Mouse (Mus musculus): ENCODE results near the gene Glra4.

The Glra4 gene

DNA sequence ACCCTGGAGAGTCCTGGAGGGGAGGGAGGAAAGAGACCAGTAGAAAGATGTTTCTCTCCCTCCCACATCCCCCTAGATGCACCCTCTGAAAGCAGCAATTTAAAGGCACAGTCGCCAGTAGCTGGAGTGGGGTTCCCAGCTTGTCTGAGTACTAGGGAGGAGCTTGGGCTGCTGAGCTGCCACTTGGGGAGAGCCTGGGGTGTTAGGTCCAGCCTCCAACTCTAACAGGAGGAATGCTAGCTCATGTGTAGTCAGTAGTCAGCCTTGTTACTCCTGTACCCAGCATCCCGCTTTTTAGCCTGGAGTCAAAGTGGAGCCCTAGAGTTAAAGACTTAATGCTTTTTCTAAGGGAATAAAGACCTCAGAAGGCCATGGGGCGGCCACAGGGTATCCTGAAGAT lies at the start of gene Glra4:
Gene Glra4, minus strand, starts transcription at position 101 of the 400 bp plus-strand sequence.
- DNase-seq (ENCODE audit: low spot score): no peak

DNA sequence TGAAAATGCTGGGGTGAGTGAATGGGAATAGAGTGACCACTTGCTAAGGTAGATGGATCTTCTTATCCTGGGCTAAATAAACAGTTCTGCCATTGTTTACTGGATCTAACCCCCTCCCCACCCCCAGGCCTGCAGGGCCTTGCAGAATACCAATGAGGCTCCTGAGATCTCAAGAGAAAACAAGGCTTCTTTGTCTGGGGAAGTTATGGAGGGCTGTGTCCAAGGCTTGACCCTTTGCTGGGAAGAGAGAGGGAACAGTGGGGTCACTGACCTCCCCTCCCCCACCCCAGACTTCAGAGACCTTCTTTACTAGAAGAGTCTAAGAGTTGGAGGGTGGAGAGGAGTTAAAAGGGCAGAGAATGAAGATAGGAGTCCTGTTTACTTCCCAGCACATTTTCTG lies 48.7 kb upstream of the Glra4 start:
- DNase-seq (ENCODE audit: low spot score): no peak

DNA sequence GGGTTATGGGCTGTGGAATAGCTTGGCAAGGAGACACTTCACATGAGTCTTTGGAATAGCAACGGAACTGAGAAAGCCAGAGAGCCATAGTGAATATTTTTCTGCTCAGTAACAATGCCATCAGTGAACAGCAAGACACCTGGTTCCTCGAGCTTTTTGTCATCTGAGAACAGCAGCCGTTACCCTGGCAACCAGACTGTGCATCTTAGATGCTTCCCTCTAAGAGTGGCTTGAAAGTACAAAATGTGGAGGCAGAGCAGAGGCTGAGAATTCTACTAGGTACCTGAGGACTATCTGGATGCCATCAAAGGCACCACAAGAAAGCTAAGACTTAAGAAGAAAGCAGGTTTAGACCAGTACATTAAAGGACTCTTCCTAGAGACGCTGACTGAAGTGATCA lies 45.1 kb upstream of the Glra4 start:
- no peak for DNase-seq (ENCODE audit: low spot score)

DNA sequence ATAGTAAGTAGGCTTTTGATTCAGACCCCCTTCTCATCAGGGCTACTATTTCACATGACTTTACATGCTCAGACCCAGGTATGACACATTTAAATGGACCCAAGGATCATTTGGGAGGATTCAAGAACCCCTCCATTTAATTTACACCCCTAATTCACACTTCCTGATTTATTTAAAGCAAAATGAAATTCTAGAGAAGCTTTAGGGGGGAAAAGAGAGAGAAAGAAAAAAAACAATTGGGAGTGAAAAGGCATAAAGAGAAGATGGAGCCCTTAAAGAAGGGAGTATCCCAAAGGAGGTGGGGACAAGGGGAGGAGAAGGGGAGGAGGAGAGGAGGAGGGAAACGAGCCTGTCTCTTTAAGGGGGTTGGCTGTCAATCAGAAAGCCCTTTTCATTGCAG lies 42.4 kb upstream of the Glra4 start, which contains the start of gene Plp1:
Gene Plp1, plus strand, starts transcription at position 301 of the 400 bp plus-strand sequence.
- DNase-seq (ENCODE audit: low spot score): no peak

DNA sequence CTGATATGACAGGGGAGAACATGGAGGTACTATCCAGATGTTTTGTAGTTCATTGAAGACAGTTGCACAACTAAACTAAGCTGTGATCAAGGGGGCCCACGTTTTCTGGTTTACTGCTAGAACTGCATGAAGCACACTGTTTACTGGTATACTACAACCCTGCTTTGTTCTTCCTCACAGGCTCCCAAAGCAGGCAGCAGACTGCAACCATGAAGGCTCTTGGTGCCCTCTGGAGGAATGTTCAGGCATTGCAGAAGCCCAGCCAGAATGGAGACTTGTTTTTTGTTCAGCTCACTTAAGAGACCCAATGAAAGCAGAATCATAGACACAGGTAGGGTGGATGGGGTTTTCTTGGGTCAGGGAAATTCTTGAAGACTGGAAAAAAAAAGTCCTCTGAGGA lies 40.3 kb upstream of the Glra4 start:
- DNase-seq (ENCODE audit: low spot score): peak; percentile 19

DNA sequence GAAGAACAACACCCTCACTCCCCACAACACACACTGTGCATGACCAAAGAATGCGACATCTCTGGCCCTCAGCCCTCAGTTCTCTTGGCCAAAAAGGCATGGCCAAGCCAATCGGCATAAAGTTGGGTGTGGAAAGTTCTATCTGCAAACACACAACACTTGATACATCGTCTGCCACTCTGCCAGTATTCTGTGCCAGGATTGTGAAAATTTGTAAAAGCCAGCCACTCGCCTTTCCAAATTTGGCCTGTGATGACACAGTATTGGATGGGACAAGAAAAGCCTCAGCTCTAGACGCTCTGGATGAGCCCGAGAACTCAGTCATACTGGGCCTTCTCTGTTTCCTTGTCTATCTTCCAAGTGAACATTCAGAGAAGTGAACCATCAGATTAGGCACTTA lies 39.8 kb upstream of the Glra4 start:
- no peak for DNase-seq (ENCODE audit: low spot score)

DNA sequence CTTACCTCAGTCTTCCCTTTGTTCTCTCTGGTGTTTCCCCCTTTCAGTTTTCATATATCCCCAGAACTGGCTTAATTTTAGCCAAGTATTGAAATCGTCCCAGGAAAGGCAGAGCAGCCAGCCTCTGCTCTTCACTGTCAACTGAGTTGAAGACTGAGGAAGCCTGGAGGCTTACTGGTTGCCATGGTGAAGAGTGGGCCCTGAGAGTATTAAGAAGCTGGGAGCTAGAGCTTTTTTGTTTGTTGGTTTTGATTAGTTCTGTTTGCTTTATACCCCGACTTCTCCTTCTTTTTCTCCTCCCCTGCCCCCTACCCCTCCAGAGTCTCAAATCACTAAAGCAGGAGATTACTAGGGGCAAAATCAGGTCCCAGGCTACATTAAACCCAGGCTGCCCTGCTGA lies 17.3 kb upstream of the Glra4 start:
- DNase-seq (ENCODE audit: low spot score): no peak

DNA sequence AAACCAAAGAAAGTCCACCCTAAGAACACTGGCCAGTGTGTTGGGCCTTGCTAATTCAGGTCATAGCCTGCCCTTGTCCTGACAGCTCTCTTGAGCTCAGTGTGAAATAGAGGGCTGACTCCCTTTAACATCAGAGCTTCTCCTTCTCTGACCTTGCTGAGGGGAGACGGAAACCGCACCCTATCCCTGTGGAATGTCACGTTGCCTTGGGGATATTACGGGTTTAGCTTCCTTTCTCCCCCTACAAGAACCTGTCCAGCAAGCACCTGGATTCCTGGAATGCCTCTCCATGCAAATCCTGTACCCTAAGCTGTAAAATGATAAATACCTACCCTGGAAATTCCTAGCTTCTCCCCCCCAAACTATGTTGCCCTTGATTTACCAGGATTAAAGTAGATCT lies 9.5 kb upstream of the Glra4 start:
- no peak for DNase-seq (ENCODE audit: low spot score)

DNA sequence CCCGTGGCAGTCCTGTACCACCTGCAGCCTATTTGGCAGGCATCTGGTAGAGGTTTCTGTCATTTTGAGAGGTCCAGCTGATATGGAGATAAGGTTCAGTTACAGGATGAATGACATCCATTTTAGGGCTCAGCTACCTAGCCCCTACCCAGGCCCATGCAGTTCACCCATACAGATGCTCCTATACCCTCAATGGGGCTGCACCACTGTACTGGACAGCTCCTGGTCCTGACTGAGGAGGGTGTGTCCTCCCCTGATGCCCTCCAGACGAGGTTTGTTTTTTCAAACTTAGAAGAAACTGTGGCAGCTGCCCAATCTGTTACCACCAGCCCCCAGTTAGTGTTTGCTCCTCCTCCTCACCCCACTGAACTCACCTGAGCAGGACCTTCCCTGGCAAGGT lies 679 bp downstream of the Glra4 start:
- DNase-seq (ENCODE audit: low spot score): no peak

DNA sequence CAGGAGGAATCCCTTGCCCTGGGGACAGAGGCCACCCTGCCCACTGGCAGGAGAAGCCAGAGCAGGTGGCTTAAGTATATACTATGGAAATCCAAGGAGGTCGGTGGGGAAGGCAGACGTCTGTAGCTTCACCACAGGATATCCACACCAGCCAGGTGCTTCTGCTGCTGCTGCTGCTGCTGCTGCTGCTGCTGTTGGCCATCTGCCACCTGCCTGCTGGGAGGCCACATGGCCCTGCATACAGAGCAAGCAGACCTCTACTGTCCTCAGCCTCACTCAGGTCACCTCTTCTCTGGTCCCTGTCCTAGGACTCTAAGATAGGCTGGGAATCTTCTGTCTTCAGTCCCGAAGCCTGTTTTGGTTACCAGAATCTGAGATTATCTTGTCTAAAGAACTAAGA lies 1.9 kb downstream of the Glra4 start:
- no peak for DNase-seq (ENCODE audit: low spot score)

DNA sequence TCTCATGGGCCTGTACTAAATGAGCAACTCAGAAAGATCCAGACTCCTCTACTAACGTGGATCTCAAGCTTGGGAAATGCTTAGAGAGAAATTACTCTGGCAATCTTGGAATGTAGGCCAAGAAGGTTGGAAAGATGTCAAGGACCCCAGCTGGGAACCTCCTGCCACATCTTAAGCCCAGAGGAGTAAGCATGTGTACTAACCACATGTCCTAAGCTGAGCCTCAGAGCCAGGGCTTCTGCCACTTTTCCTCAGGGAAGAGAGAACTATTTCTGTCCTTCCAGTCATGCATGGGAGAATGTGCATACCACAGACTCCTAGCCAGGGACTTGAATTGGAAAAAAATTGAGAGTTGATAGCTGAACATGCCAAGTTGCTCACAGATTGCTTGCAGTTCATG lies 6.9 kb downstream of the Glra4 start:
- no peak for DNase-seq (ENCODE audit: low spot score)

DNA sequence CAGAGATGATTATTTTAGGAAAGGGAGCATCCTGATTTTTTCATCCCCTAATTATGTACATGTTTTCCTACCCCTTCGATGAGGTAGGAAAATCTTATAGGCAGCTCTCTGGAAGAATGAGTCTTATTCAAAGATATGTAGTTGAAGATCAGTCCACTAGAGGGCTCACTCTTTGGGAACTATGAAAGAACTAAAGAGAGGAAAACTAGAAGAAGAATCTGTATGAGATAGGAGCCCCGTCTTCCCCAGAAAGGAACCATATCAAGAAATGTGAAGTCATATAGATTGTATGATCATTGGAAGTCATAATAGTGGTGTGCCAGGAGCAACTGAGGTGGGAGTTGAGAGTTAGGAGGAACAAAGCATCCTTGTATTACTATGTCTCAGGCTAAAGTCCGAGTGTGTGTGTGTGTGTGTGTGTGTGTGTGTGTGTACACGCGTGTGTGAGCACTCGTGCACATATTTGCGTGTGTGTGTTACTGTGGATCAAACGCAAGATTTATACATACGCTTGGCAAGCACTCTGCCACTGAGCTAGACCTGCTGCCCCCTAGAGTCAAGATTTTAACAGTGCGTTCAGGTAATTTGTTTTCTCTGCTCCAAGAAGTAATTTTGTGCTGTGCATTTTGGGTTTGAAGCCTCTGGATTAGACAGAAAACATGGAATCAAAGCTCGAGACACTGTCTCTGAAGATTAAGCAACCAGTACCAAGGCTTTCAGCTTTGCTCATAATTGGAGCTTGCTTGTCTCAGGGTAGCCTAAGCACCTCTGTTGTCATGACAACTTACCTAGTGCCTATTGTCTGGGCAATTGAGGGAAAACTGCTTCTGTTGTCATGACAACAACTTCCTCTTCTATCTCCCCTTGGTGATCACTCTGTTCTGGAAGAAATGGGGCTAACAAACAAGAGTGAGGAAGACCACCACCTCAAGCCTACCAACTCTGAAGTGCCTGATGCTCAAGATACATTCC lies 18.6 kb downstream of the Glra4 start:
- DNase-seq (ENCODE audit: low spot score): no peak

DNA sequence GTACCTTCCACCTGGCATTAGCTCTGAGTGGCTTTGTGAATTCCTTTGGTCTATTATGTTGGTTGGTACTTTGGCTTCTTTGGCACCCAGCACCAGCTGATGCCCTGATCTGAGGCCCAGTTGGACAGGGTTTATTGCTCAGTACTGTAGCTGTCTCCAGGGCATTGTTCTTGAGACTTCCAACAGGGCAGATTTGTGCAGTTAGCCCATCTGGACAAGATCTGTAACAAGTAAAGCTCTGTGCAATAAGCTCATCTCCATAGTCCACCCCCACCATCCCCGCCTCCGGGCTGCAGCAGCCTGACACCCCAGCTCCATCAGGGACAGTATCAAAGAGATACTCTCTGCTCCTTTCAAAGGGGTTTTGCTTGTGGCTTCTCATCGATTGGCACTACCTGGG lies 24.5 kb downstream of the Glra4 start:
- no peak for DNase-seq (ENCODE audit: low spot score)

DNA sequence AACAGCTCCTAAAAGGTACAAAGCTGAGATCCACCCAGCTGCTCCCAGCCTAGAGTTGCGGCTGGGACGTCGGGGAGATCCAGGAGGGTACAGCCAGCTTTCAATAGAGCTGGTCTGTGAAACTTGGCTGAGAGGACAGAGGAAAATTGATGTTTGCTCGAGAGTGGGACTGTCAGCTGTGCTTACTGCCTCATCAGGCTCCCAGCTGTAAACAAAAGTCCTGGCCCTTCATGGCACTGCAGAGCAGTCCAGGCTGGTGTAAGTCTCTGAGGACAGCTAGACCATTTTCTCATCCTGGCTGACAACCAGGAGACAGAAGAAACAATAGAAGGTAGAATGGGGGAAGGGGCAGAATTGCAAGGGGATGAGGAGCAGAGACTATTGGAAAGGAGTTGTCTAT lies 30.6 kb downstream of the Glra4 start:
- no peak for DNase-seq (ENCODE audit: low spot score)

DNA sequence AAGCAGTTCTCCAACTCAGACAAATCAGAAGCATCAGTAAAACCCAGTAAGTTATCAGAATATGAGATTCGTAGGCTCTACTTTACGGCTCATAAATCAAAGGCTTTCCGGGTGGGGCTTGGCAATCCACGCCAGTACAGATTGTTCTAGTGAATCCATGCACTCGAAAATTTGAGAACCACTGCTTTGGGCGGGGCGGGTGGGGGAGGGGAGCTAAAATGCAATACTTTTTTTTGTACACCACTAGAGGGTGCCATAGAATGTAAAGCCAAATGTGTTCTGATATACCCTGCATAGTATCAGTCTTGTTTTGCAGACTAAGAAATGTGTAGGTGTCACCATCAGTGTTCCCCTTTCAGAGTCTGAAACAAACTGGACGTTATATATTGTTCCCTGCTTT lies 35.3 kb downstream of the Glra4 start:
- no peak for DNase-seq (ENCODE audit: low spot score)

DNA sequence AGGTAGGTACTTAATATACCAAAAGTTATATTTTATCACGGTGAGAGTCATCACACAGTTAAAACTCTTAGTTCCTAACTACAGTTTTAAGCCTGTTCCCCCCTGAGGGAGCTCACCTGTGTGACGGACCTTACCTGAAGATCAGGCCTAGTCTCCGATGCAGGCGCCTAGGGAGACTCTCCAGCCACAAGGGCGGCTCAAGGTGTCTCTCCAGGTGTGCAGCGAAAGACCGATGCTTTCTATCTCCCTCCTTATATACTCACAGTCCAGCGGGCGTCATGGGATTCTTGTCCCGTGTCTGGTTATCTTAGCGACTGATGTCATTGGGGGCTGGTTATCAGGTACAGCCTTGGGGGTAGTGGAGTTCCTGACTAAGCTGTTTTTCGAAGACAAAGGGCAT lies 36.5 kb downstream of the Glra4 start, which contains the start of gene Morf4l2:
Gene Morf4l2, minus strand, starts transcription at position 232 of the 400 bp plus-strand sequence.
- no peak for DNase-seq (ENCODE audit: low spot score)

DNA sequence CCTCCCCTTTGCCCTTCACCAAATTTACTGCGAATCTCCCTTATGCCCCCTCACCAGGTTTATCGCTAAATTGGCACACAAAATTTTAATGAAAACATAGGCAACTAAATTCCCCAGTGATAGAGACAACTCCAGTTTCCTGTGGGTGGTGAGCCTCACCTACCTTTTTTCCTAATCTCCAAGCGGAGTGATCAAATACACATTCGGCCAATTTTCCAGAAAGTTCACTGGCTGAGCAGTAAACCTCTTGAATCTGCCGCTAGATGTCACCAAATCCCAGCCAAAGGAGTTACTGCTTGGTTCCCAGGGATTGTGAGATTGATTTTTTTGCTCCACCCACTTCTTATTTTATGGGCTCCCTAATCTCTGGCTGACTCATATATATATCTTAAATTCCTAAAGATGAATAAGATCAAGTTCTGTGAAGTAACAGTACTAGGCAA lies 37.3 kb downstream of the Glra4 start:
- DNase-seq (ENCODE audit: low spot score): peak; percentile 64

DNA sequence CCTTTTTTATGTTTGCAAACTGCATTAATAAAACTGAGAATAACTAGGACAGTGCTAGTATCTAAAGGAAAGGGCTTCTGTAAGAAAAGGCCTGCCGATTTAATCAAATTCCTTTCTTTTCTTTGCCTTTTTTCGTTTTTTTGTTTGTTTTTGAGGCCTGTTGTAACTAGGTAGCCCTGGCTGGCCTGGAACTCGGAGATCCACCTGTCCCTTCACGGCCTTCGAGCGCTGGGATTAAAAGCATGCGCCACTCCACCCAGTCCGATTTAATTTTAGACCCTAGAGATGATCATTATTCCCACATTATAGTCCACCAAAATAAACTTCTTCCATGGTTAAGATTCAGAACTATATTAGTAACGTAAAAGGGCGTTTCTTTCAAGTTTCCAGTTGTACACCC lies 37.7 kb downstream of the Glra4 start:
- DNase-seq (ENCODE audit: low spot score): no peak

DNA sequence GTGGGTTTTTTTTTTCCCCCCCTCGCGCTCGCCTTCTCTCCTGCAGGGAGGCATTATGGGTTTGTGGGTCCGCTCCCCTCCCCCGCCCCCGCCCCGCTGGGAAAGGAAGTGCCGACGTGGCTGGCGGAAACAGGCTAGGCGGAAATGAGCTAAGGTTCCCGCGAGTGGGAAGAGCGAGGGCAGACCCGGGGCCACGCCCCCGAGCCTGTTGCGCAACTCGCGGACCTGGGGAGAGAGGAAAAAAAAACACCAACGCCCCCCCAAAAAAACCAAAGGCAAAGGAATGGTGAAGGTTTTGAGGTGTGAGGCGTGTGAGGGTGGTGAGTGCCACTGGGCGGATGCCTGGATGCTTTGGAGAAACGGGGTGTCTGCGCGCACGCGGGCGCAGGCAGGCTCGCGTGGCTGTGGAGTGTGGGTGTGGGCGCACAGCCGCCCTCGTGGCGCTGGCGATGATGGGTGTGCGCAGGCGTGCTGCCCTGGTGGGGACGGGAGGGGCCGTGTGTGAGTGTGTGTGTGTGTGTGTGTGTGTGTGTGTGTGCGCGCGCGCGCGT lies 38.2 kb downstream of the Glra4 start:
- DNase-seq (ENCODE audit: low spot score): no peak

DNA sequence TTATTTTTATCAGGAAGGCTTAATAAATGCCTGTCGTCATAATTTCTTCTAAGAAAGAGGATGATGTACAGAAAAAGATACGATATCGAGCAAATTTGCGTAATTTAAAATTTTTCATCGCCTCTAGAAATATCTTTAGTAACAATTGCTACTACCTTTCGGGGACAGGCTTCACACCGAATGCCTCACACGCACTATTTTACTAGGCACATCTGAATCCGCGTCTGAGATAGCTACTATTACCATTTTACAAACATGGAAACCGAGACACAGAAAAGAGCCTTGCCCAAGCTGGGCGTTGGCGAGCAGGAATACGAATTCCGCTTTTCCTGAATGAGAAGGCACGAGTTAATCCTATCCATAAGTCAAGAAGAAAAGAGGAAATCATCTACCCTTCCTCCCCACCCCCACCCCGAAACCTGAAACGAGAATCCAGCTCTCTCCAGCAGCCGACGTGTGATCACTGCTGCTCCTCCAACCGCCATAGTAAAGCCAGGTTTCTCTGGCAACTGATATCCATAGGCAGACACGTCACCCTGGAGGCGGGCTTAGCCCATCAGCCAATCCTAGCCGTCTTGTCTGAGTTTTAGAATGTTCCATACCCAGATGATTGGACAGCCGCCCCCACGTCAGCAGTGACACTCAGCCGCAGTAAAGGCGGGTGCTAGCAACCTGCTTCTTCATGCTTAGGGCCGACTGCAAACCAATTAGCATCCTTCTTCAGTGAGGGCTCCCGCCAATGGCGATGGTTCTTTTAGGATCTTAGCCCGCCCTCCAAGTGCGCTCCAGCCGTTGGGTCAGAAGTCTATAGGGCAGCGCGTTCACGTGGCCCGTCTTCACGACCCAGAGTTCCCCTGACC lies 38.9 kb downstream of the Glra4 start:
- peak; percentile 86 for DNase-seq (ENCODE audit: low spot score)

DNA sequence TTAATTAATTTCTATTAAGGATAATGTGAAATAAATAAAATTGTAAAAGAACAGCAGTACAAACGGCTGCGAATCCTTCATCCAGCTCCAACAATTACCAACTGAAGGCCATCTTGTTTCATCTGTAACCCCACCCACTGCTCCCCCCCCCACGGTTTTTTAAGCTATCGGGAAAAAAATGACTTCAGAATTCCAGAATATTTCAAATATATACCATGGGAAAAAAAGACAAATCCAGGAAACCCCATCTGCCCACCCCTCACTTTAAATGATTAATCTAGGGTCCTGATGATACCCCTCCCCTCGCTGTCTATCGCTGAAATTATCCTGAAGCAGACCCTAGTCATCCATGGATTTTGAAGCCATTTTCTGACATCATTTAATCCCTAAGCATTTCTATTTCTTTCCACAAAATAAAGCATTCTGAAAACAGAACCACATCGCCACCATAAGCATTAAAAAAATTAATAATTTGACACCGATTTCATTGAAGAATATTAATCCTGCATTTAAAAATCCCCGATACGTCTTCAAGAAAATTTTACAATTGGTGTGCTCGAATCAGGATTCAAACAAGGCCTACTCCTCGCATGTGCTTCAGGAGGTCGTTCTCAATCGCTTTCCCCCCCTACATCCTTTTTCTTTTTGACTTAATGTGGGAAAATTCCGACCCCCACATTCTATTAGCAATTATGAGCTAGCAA lies 39.7 kb downstream of the Glra4 start:
- DNase-seq (ENCODE audit: low spot score): no peak

DNA sequence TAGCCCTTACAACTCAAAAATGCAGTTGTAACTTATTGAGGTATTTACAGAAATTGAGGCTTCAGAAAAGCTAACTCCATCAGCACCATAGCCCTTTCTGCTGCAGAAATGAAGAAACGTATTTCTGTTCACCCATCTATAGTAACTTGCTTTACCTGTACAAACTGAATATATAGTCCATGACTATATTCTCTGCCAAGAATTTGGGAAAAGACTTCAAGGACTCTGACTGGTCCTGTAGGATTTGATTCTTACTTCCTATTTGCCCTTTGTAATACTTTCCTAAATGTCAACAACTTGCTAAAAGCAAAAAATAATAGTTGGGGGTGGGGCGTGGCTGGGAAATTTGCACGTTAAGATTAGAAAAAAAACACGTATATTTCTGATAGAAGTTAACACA lies 47.9 kb downstream of the Glra4 start:
- no peak for DNase-seq (ENCODE audit: low spot score)

Data from c-Kit-positive CD71-positive TER-119-positive erythroid progenitor cells, embryonic 14.5 days (primary cell).